Mouse (Mus musculus) heart, embryonic 12.5 days (tissue): Measurements from ENCODE around the gene P4ha3. TPM values are rescaled to one million over a fixed set of nuclear protein-coding genes. Genes with fewer than 3 reads are reported as not detected.

Source experiments
- ATAC-seq: fragments of 200-750 bp; cut with Nextera tagmentation; 2 replicates; pipeline ENCODE4 v1.8.0; 2017; ENCODE audit warnings: moderate TSS enrichment, moderate library complexity; ENCODE audit not compliant: insufficient number of reproducible peaks, low FRiP score
- H3K27ac ChIP-seq: fragments of 300-500 bp; sonication (generic); 2 replicates; pipeline ENCODE4 v1.5.1; 2016; ENCODE audit warnings: mild to moderate bottlenecking, moderate library complexity; ENCODE audit not compliant: poor library complexity, severe bottlenecking
- H3K27me3 ChIP-seq: fragments of 300-500 bp; sonication (generic); replicated peaks from 2 replicates; pipeline ENCODE4 v1.6.1; 2016; ENCODE audit warnings: mild to moderate bottlenecking, moderate library complexity
- H3K36me3 ChIP-seq: fragments of 300-500 bp; sonication (generic); 2 replicates; pipeline ENCODE4 v1.6.1; 2016; ENCODE audit warnings: mild to moderate bottlenecking, moderate library complexity
- H3K4me1 ChIP-seq: fragments of 300-500 bp; sonication (generic); replicated peaks from 2 replicates; pipeline ENCODE4 v1.6.1; 2016; ENCODE audit warnings: mild to moderate bottlenecking
- H3K4me2 ChIP-seq: fragments of 300-500 bp; sonication (generic); 2 replicates; pipeline ENCODE4 v1.6.1; 2016; ENCODE audit warnings: mild to moderate bottlenecking, moderate library complexity
- H3K4me3 ChIP-seq: fragments of 300-500 bp; sonication (generic); 2 replicates; pipeline ENCODE4 v1.5.1; 2016; ENCODE audit warnings: mild to moderate bottlenecking
- H3K9ac ChIP-seq: fragments of 300-500 bp; sonication (generic); 2 replicates; pipeline ENCODE4 v1.6.1; 2016; ENCODE audit warnings: mild to moderate bottlenecking, moderate library complexity
- H3K9me3 ChIP-seq: fragments of 300-500 bp; sonication (generic); replicated peaks from 2 replicates; pipeline ENCODE4 v1.6.1; 2016; ENCODE audit warnings: mild to moderate bottlenecking, moderate library complexity
- WGBS: fragments of 180-500 bp; shearing (Covaris S2); methylation state at CpG from one replicate; pipeline ENCODE4 v1.1.7; 2016; 5-methylcytosine and 5-hydroxymethylcytosine counted together
- polyA plus RNA-seq: library from polyadenylated mRNA; unstranded; fragments of >200 nt; fragmentation: Nextera tagmentation; extraction: Ambion mirVana; gene quantifications from 2 replicates; pipeline ENCODE4 v1.2.1, GENCODE M21; 2016

The P4ha3 gene
- polyA plus RNA-seq, 1 experiment from 2014 or later: 13.8 TPM

GRCm38 (mm10) chr7:100305894-100306293, 20.6 kb downstream of the P4ha3 start:
- ATAC-seq: no peak
- Histone ChIP-seq H3K36me3 (no peaks in the 10 kb centered on the region), H3K27me3 (no peaks in the 10 kb centered on the region)

GRCm38 (mm10) chr7:100307872-100308653, 22.7 kb downstream of the P4ha3 start:
- Histone ChIP-seq H3K27ac (no peak overlapping the region; the same call in 1 of the 2 replicates), H3K4me1 (peaks cover 27% of the 10 kb centered on the region), H3K9ac (no peak overlapping the region), H3K27me3 (no peaks in the 10 kb centered on the region), H3K4me3 (no peak overlapping the region), H3K36me3 (no peaks in the 10 kb centered on the region), H3K9me3 (no peaks in the 10 kb centered on the region), H3K4me2 (no peak overlapping the region)
- 79% methylated on average over 6 of the region's 6 CpGs for WGBS
- ATAC-seq: no peak

More at GRCm38 (mm10) chr7:100305894-100306293, 20.6 kb downstream of the P4ha3 start:
- H3K4me1 ChIP-seq: peaks cover 45% of the 10 kb centered on the region
- no peak overlapping the region for H3K27ac ChIP-seq
- no peak overlapping the region for H3K9ac ChIP-seq
- no peaks in the 10 kb centered on the region for H3K9me3 ChIP-seq
- no peak overlapping the region for H3K4me2 ChIP-seq
- no peak overlapping the region for H3K4me3 ChIP-seq
- WGBS: 87% methylated on average over 9 of the region's 9 CpGs

GRCm38 (mm10) chr7:100309216-100309615, 23.9 kb downstream of the P4ha3 start:
- H3K4me2 ChIP-seq: no peak overlapping the region
- H3K9me3 ChIP-seq: no peaks in the 10 kb centered on the region
- H3K27ac ChIP-seq: peak overlapping the region; percentile 73
- H3K4me3 ChIP-seq: no peak overlapping the region
- H3K4me1 ChIP-seq: peaks cover 27% of the 10 kb centered on the region
- no peaks in the 10 kb centered on the region for H3K36me3 ChIP-seq
- WGBS: 25% methylated on average over 1 of the region's 1 CpGs
- H3K9ac ChIP-seq: 0 out of 2 replicates have a peak overlapping the region, but pooled peaks have one; percentile 9
- no peaks in the 10 kb centered on the region for H3K27me3 ChIP-seq
- ATAC-seq: no peak

- H3K27ac ChIP-seq: peak overlapping the region; percentile 73
Measured at GRCm38 (mm10) chr7:100309679-100310078, 24.4 kb downstream of the P4ha3 start.

GRCm38 (mm10) chr7:100310290-100310689, 25.0 kb downstream of the P4ha3 start:
- Histone ChIP-seq H3K4me3 (no peak overlapping the region), H3K4me1 (peaks cover 27% of the 10 kb centered on the region), H3K36me3 (no peaks in the 10 kb centered on the region), H3K9me3 (no peaks in the 10 kb centered on the region), H3K27ac (0 out of 2 replicates have a peak overlapping the region, but pooled peaks have one; percentile 13), H3K9ac (no peak overlapping the region), H3K27me3 (no peaks in the 10 kb centered on the region), H3K4me2 (no peak overlapping the region)
- WGBS: 72% methylated on average over 12 of the region's 12 CpGs
- ATAC-seq: no peak

More at GRCm38 (mm10) chr7:100309679-100310078, 24.4 kb downstream of the P4ha3 start:
- Histone ChIP-seq H3K36me3 (no peaks in the 10 kb centered on the region), H3K9ac (0 out of 2 replicates have a peak overlapping the region, but pooled peaks have one; percentile 30), H3K4me2 (peak overlapping the region; percentile 35; the same call in 1 of the 2 replicates), H3K27me3 (no peaks in the 10 kb centered on the region), H3K4me1 (peaks cover 27% of the 10 kb centered on the region), H3K4me3 (no peak overlapping the region), H3K9me3 (no peaks in the 10 kb centered on the region)
- no peak for ATAC-seq
- WGBS: 10% methylated on average over 6 of the region's 6 CpGs

GRCm38 (mm10) chr7:100312716-100313115, 27.4 kb downstream of the P4ha3 start:
- H3K27ac ChIP-seq: no peak overlapping the region
- peaks cover 21% of the 10 kb centered on the region for H3K36me3 ChIP-seq
- H3K4me1 ChIP-seq: peaks cover 27% of the 10 kb centered on the region
- ATAC-seq: no peak
- no peaks in the 10 kb centered on the region for H3K9me3 ChIP-seq
- H3K4me2 ChIP-seq: no peak overlapping the region
- H3K9ac ChIP-seq: no peak overlapping the region
- no peak overlapping the region for H3K4me3 ChIP-seq
- no peaks in the 10 kb centered on the region for H3K27me3 ChIP-seq
- WGBS: 53% methylated on average over 4 of the region's 4 CpGs

GRCm38 (mm10) chr7:100316924-100317323, 31.6 kb downstream of the P4ha3 start:
- no peak for ATAC-seq
- Histone ChIP-seq H3K9ac (no peak overlapping the region), H3K9me3 (no peaks in the 10 kb centered on the region; the same call in 1 of the 2 replicates), H3K27me3 (no peaks in the 10 kb centered on the region), H3K4me3 (no peak overlapping the region), H3K4me1 (peaks cover 5% of the 10 kb centered on the region), H3K4me2 (no peak overlapping the region), H3K36me3 (peaks cover 47% of the 10 kb centered on the region), H3K27ac (0 out of 2 replicates have a peak overlapping the region, but pooled peaks have one; percentile 20)
- 39% methylated on average over 8 of the region's 8 CpGs for WGBS

- Histone ChIP-seq H3K9me3 (no peaks in the 10 kb centered on the region; the same call in 1 of the 2 replicates), H3K27me3 (no peaks in the 10 kb centered on the region), H3K4me2 (no peak overlapping the region), H3K9ac (no peak overlapping the region), H3K4me1 (peaks cover 5% of the 10 kb centered on the region), H3K27ac (no peak overlapping the region), H3K36me3 (peaks cover 47% of the 10 kb centered on the region), H3K4me3 (no peak overlapping the region)
- ATAC-seq: no peak
- WGBS: 58% methylated on average over 5 of the region's 5 CpGs
Measured at GRCm38 (mm10) chr7:100317534-100317933, 32.2 kb downstream of the P4ha3 start.

- H3K9me3 ChIP-seq: no peaks in the 10 kb centered on the region; the same call in 1 of the 2 replicates
- 58% methylated on average over 3 of the region's 3 CpGs for WGBS
- ATAC-seq: no peak
- no peak overlapping the region for H3K9ac ChIP-seq
- H3K27ac ChIP-seq: no peak overlapping the region
- no peak overlapping the region for H3K4me3 ChIP-seq
- H3K27me3 ChIP-seq: no peaks in the 10 kb centered on the region
- H3K4me2 ChIP-seq: no peak overlapping the region
- H3K36me3 ChIP-seq: peaks cover 57% of the 10 kb centered on the region
- H3K4me1 ChIP-seq: peaks cover 5% of the 10 kb centered on the region; the same call in 1 of the 2 replicates
Measured at GRCm38 (mm10) chr7:100323721-100324120, 38.4 kb downstream of the P4ha3 start.

GRCm38 (mm10) chr7:100325482-100325881, 40.2 kb downstream of the P4ha3 start:
- H3K9ac ChIP-seq: no peak overlapping the region
- 79% methylated on average over 6 of the region's 6 CpGs for WGBS

GRCm38 (mm10) chr7:100327514-100327913, 42.2 kb downstream of the P4ha3 start:
- H3K4me1 ChIP-seq: no peaks in the 10 kb centered on the region
- H3K27me3 ChIP-seq: no peaks in the 10 kb centered on the region
- 77% methylated on average over 7 of the region's 7 CpGs for WGBS
- no peak overlapping the region for H3K4me2 ChIP-seq
- H3K4me3 ChIP-seq: no peak overlapping the region
- H3K36me3 ChIP-seq: peaks cover 69% of the 10 kb centered on the region
- no peak for ATAC-seq
- no peaks in the 10 kb centered on the region for H3K9me3 ChIP-seq
- H3K9ac ChIP-seq: no peak overlapping the region
- H3K27ac ChIP-seq: no peak overlapping the region

More at GRCm38 (mm10) chr7:100325482-100325881, 40.2 kb downstream of the P4ha3 start:
- Histone ChIP-seq H3K9me3 (no peaks in the 10 kb centered on the region; the same call in 1 of the 2 replicates), H3K4me3 (no peak overlapping the region), H3K4me1 (peaks cover 5% of the 10 kb centered on the region; the same call in 1 of the 2 replicates), H3K4me2 (no peak overlapping the region), H3K36me3 (peaks cover 54% of the 10 kb centered on the region), H3K27me3 (no peaks in the 10 kb centered on the region), H3K27ac (no peak overlapping the region)
- ATAC-seq: no peak
